In the genomic region with DNA sequence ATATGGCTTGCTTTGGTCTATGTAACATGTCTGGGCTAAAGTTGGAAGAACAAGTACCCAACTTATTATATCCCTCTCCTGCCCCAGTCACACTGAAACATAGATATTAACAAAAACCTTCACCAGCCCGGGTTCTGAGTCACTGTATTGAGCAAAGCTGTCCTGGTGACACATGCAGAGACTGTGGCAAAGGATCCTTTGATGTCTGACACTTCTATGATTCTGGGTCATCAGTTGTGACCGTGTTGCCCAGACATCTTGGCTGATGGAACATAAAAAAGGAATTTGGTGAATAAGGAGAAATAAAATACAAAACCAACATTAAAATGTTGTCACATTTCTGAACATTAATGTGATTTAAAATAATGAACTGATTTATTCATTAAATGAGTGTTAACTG, we compare ENCODE assay signal across 21 mouse cellular contexts.
DNase-seq lines count a peak whose midpoint lies in the region; ATAC-seq lines count a peak whose summit lies in the region.
"Had no signal": no experiment of that assay in that cellular context is flagged by ENCODE, and none has a peak within 500 bp of the region (broad histone marks: within the 10 kb centered on the region; RNA-seq: fewer than 3 reads in every experiment).

No protein-coding gene starts in this region.

- H3K27me3 ChIP-seq in midbrain, embryonic 11.5 days (ENCODE audit: control insufficient read depth, insufficient read depth, low read length), result no peaks in the 10 kb centered on the region
- no peaks in the 10 kb centered on the region for H3K27me3 ChIP-seq in midbrain, embryonic 15.5 days (replicated peaks)
- no peaks in the 10 kb centered on the region for H3K27me3 ChIP-seq in forebrain, embryonic 11.5 days (ENCODE audit: control insufficient read depth, insufficient read depth, low read length)
- H3K27me3 ChIP-seq: embryonic facial prominence, embryonic 13.5 days; heart, embryonic 12.5 days; intestine, embryonic 15.5 days had no signal

- H3K9ac ChIP-seq in midbrain, embryonic 11.5 days (ENCODE audit: low read length), result no peak overlapping the region
- no peak overlapping the region for H3K9ac ChIP-seq in midbrain, embryonic 15.5 days
- no peak overlapping the region for H3K9ac ChIP-seq in forebrain, embryonic 11.5 days (ENCODE audit: low read length)
- H3K9ac ChIP-seq: embryonic facial prominence, embryonic 13.5 days; forebrain, embryonic 13.5 days; forebrain, postnatal 0 days; heart, embryonic 12.5 days; hindbrain, embryonic 14.5 days; intestine, embryonic 15.5 days had no signal

- no peak overlapping the region for H3K4me2 ChIP-seq in midbrain, embryonic 11.5 days
- H3K4me2 ChIP-seq in midbrain, embryonic 15.5 days, result no peak overlapping the region
- no peak overlapping the region for H3K4me2 ChIP-seq in forebrain, embryonic 11.5 days (ENCODE audit: low read depth, low read length, severe bottlenecking)
- H3K4me2 ChIP-seq: embryonic facial prominence, embryonic 13.5 days; forebrain, embryonic 13.5 days; heart, embryonic 12.5 days; hindbrain, embryonic 14.5 days; intestine, embryonic 15.5 days had no signal

- 65% methylated on average over 2 of the region's 2 CpGs for WGBS in midbrain, embryonic 11.5 days
- 77% methylated on average over 2 of the region's 2 CpGs for WGBS in midbrain, embryonic 15.5 days
- 78% methylated on average over 2 of the region's 2 CpGs for WGBS in forebrain, embryonic 11.5 days

- no peaks in the 10 kb centered on the region for H3K36me3 ChIP-seq in midbrain, embryonic 11.5 days (ENCODE audit: control insufficient read depth, insufficient read depth, low read length)
- H3K36me3 ChIP-seq in midbrain, embryonic 15.5 days (replicated peaks), result no peaks in the 10 kb centered on the region
- no peaks in the 10 kb centered on the region for H3K36me3 ChIP-seq in forebrain, embryonic 11.5 days (ENCODE audit: control insufficient read depth, insufficient read depth, low read length)
- H3K36me3 ChIP-seq: embryonic facial prominence, embryonic 13.5 days; G1E; heart, embryonic 12.5 days; hindbrain, embryonic 10.5 days; intestine, embryonic 15.5 days had no signal

- no peak overlapping the region for H3K4me3 ChIP-seq in midbrain, embryonic 11.5 days (ENCODE audit: low read depth, low read length)
- no peak overlapping the region for H3K4me3 ChIP-seq in midbrain, embryonic 15.5 days
- no peak overlapping the region for H3K4me3 ChIP-seq in forebrain, embryonic 11.5 days (ENCODE audit: low read depth, low read length)
- H3K4me3 ChIP-seq: embryonic facial prominence, embryonic 13.5 days; forebrain, embryonic 13.5 days; heart, adult 2 months; heart, embryonic 12.5 days; hindbrain, embryonic 10.5 days; intestine, embryonic 15.5 days had no signal

- peak; percentile 53 for DNase-seq in midbrain, embryonic 11.5 days (ENCODE audit: low spot score, missing footprints)
- peak; percentile 32 for DNase-seq in adrenal gland, adult 8-10 months
- peak; percentile 36 to 47 for DNase-seq in adrenal gland, postnatal 36 days
- DNase-seq in kidney, postnatal 4 days, result no peak
- no peak for DNase-seq in forebrain, embryonic 11.5 days (ENCODE audit: low spot score)
- DNase-seq in layer of hippocampus, adult 9-11 months, result no peak
- DNase-seq: cerebellum, adult 11-12 months; cerebellum, adult 9-10 months; cerebellum, postnatal 25 days; forebrain, postnatal 0 days; gastrocnemius, postnatal 14 days; heart, adult 2 months had no signal

- no peaks in the 10 kb centered on the region for H3K9me3 ChIP-seq in midbrain, embryonic 11.5 days (ENCODE audit: control insufficient read depth, low read length)
- no peaks in the 10 kb centered on the region for H3K9me3 ChIP-seq in midbrain, embryonic 15.5 days
- H3K9me3 ChIP-seq in forebrain, embryonic 11.5 days (ENCODE audit: control insufficient read depth, low read length), result no peaks in the 10 kb centered on the region
- H3K9me3 ChIP-seq: embryonic facial prominence, embryonic 13.5 days; forebrain, embryonic 13.5 days; heart, embryonic 12.5 days; hindbrain, embryonic 10.5 days; intestine, embryonic 15.5 days had no signal

- no peak overlapping the region for H3K27ac ChIP-seq in midbrain, embryonic 11.5 days (ENCODE audit: low read depth, low read length)
- H3K27ac ChIP-seq in midbrain, embryonic 15.5 days, result no peak overlapping the region
- H3K27ac ChIP-seq in forebrain, embryonic 11.5 days (ENCODE audit: low read depth, low read length), result no peak overlapping the region
- H3K27ac ChIP-seq: forebrain, embryonic 13.5 days; heart, adult 2 months; hindbrain, embryonic 10.5 days; hindbrain, embryonic 14.5 days; intestine, embryonic 15.5 days had no signal

- no peak for ATAC-seq in midbrain, embryonic 11.5 days (ENCODE audit: low FRiP score)
- no peak for ATAC-seq in midbrain, embryonic 15.5 days (replicated peaks)
- ATAC-seq in forebrain, embryonic 11.5 days (replicated peaks; ENCODE audit: low FRiP score), result no peak
- ATAC-seq: CD4-positive, CD25-positive, alpha-beta regulatory T cell, adult 4 months; forebrain, embryonic 13.5 days; forebrain, postnatal 0 days; intestine, embryonic 15.5 days had no signal

- no peaks in the 10 kb centered on the region for H3K4me1 ChIP-seq in midbrain, embryonic 11.5 days (ENCODE audit: control insufficient read depth, insufficient read depth, low read length)
- H3K4me1 ChIP-seq in midbrain, embryonic 15.5 days, result no peaks in the 10 kb centered on the region
- H3K4me1 ChIP-seq in forebrain, embryonic 11.5 days (replicated peaks; ENCODE audit: control insufficient read depth, insufficient read depth, low read length), result no peaks in the 10 kb centered on the region
- H3K4me1 ChIP-seq: forebrain, embryonic 13.5 days; heart, embryonic 12.5 days; hindbrain, embryonic 10.5 days; intestine, embryonic 15.5 days had no signal

Comparison
In these comparisons a context has a peak if more than half of its experiments do, and no peak if none do; other contexts are left out.
1. DNase-seq: peak in midbrain, embryonic 11.5 days (single experiment), adrenal gland, adult 8-10 months (single experiment) and adrenal gland, postnatal 36 days (2 of 2); none in kidney, postnatal 4 days (0 of 2), forebrain, embryonic 11.5 days (single experiment) and layer of hippocampus, adult 9-11 months (single experiment).